Mouse (Mus musculus) large intestine, adult 2 months (tissue): Measurements from ENCODE around the gene Fbxo44. TPM values are rescaled to one million over a fixed set of nuclear protein-coding genes. Genes with fewer than 3 reads are reported as not detected.
A peak's percentile ranks its signal among the peaks of the same experiment; 100 is the strongest.

Source experiments
- DNase-seq: peaks from one replicate; pipeline ENCODE4 v3.0.0-alpha.2; 2012; ENCODE audit warnings: low read depth, low spot score
- WGBS: fragments of 180-500 bp; shearing (Covaris S2); methylation state at CpG from one replicate; pipeline ENCODE4 v1.1.7; 2018; 5-methylcytosine and 5-hydroxymethylcytosine counted together
- polyA plus RNA-seq: library from polyadenylated mRNA; depleted of rRNA; stranded (reverse); fragments of >200 nt; gene quantifications from 2 replicates; pipeline ENCODE4 v1.2.3, GENCODE M21; 2012

Fbxo44 gene
- polyA plus RNA-seq, 1 experiment, result 6.1 TPM

DNA sequence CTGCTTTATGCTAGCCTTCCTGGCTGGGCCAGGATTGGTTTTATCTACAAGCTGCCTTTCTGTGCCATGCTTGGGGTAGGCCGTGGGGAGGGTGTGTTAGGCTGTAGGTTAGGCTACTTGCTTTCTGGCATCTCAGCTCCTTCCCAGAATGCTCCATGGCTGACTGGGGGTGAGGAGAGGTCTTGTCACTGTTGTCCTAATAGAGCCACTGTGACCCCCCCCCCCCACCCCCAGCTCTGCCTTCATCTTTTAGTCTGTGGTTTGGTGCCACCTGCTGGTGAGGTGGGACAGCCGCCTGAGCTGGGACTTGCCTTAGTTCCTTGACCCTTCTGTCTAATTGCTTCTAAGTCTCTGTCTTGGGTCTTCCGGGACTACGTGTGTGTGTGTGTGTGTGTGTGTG is 6.7 kb upstream of the Fbxo44 start:
- WGBS, result 24% methylated on average over 4 of the region's 4 CpGs
- no peak for DNase-seq

DNA sequence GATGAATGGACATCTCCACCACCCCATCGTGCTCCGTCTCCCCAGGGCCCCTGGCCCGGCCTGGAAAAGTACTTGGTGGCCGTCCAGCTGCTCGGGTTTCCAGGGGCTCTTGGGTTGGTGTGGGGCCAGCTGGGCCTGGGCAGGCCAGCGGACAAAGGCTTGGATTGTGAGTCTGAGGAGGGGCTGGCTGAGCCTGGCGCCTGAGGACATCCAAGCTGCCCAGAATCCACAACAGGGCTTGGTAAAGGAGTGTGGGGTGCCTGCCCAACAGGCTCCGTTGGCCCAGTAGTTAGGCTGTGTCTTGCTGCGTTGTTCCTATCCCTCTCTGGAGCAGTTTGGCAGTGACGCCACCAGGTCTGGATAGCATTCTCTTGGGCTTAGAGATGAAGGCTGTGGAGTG is 6.1 kb upstream of the Fbxo44 start:
- DNase-seq, result no peak
- WGBS, result 20% methylated on average over 10 of the region's 10 CpGs

DNA sequence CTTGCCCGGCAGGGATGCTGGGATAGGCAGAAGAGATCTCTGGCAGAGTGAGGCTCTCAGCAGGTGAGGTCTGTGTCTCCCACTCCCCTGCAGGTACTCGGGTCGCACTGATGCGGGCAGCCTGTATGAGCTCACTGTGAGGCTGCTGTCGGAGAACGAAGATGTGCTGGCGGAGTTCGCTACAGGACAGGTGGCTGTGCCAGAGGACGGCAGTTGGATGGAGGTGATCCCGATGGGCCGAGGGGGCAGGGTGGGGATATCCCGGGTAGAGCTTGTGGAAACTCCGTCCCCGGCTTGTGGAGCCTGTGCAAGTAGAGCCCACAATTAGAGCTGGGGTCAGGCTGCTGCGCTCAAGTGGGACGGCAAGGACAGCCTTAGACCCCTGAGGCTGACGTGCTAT is 5.3 kb upstream of the Fbxo44 start:
- DNase-seq, result no peak
- WGBS, result 7% methylated on average over 17 of the region's 17 CpGs

GRCm38 (mm10) chr4:148164461-148164860 is 4.2 kb upstream of the Fbxo44 start:
- DNase-seq, result no peak
- WGBS, result 4% methylated on average over 16 of the region's 16 CpGs

DNA sequence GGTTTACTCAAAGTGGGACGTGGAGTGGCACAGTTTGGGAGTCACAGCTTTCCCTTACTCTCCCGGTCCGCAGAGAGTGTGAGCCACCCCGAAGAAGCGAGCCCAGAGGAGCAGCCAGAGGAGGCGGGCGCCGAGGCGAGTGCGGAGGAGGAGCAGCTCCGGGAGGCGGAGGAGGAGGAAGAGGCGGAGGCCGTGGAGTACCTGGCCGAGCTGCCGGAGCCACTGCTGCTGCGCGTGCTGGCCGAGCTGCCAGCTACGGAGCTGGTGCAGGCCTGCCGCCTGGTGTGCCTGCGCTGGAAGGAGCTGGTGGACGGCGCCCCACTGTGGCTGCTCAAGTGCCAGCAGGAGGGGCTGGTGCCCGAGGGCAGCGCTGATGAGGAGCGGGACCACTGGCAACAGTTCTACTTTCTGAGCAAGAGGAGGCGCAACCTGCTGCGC is 3.7 kb upstream of the Fbxo44 start:
- under 1% methylated on average over 29 of the region's 29 CpGs for WGBS
- DNase-seq, result no peak

DNA sequence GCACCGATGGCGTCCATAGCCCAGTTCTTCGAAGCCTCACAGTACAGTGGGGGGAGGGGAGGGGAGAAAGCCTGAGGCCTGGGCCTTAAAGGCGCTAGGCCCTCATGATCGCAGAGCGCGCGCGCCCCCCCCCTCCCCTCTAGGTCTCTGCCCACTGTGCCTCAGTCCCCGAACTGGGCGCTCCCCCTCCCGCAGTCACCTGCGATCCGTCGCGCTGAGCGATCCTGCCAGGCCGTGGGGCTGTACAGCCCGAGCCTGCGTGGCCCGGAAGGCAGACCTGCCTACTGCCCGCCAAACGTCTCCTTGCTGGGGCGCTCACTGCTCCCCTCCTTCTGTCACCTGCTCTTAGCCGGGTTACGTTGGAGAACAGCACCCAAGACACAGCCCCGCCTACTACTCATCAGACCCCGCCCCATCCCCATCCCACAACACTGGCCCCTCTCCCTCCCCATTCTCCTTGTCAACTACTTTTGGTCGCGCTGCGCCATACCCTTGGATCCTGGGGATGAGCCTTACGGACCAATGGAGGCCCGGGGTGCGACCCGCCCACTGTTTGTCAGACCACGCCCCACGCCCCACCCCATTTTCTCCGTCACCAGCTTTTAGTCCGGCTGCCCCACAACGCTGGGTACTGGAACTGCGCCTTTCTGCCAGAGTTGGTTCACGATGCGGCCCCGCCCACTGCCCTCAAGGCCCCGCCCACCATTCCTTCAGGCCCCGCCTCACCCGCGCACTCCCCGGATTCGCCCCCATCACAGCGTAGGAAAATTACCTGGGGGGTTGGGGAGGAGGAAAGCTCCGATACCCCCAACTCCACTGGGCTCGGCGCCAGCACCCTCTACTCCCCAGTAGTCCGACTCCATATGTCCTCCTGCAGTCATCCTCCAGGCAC is 492 bp downstream of the Fbxo44 start:
- WGBS, result under 1% methylated on average over 46 of the region's 55 CpGs

GRCm38 (mm10) chr4:148158436-148159348 is 1.6 kb downstream of the Fbxo44 start:
- 63% methylated on average over 27 of the region's 27 CpGs for WGBS
- DNase-seq, result no peak

More for the DNA sequence above, 492 bp downstream of the Fbxo44 start:
- DNase-seq, result peak; percentile 66

DNA sequence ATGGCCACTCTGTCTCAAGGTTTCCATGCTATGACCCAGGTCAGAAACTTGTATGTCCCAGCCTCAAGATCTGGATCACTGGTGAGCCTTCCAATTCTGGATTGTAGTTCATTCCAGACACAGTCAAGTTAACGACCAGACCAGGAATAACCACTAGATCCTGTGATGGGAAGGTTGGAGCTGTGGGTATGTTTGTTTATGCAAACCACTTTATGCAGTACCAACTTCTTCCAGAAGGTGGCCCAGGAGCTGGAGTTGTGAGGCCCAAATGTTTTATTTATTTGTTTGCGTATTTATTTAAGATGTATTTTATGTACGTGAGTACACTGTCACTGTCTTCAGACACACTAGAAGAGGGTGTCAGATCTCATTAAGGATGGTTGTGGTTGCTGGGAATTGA is 5.3 kb downstream of the Fbxo44 start:
- no peak for DNase-seq
- WGBS, result 50% methylated on average over 3 of the region's 3 CpGs

DNA sequence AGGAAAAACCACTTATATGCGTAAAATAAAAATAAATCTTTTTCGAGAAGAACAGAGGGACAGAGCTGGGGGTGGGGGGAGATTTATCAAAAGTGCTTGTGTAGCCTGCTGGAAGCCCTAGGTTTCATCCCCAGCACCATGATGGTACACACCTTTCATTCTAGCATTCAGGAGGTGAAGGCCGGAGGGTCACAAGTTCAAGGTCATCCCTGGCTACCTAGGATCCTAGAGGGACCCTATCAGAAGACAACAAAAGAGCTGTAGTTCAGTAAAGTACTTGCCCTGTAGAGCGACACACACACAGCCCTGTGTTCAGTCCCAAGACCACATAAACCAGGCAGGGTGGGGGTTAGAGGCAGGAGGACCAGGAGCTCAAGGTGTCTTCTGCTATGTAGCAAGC is 6.3 kb downstream of the Fbxo44 start:
- no peak for DNase-seq
- 87% methylated on average over 4 of the region's 4 CpGs for WGBS

GRCm38 (mm10) chr4:148152547-148152946 is 7.7 kb downstream of the Fbxo44 start:
- DNase-seq, result no peak
- 88% methylated on average over 5 of the region's 5 CpGs for WGBS

DNA sequence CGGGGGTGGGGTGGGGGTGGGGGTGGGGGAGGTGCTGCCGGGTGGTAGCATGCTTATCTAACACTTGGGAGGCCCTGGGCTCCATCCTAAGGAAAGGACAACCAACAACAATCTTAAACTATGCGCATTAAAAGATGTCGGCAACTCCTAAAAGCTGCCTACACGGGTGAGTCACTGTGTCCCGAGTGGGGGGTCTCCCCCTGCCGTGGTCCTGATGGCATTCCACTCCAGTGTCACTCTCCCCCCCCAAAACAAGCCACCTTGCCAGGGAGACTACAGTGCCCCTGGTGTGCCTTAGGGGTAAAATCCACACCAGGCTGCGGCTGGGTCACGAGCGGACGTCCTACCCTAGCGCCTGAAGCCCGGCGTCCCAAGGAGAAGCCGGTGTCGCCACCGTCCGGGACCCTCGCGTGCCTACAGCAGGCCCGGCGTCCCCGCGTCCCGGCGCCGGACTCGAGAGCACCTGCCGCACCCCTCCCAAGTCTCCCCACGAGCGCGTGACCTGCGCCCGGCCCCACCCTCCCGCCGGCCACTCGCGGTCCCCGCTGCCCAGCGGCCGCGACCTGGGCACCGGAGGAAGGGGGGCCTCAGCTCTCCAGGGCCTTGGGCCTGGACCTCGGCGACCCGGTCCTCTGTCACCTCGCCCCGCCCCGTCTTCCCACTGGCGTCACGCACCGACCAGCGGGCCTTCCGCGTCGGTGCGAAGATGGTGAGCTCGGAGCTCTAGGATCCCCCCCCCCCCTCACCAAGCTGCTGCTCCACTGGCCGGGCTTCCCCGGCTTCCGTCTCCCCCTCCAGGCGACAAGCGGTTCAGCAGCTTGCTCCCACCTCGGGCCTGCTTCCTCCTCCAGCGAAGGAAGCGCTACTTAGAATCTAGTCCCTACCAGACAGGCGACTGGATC is 8.8 kb downstream of the Fbxo44 start, which contains the start of gene Fbxo6:
Gene Fbxo6, minus strand, starts transcription at position 874 of the 902 bp plus-strand sequence.
- WGBS, result 1% methylated on average over 67 of the region's 67 CpGs

DNA sequence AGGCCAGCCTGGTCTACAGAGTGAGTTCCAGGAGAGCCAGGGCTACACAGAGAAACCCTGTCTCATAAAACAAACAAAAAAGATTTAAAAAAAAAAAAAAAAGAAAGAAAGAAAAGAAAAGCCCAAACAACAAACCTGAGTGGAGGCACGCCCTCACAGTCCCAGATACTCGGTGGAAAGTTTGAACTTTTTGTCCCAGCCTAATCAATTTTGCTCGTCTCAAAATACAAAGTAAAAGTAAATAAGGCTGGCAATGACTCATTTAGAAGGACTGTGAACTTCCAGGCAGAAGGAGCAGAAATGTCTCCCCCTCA is 9.4 kb downstream of the Fbxo44 start:
- no peak for DNase-seq
- 10% methylated on average over 3 of the region's 3 CpGs for WGBS

More for the DNA sequence above, 8.8 kb downstream of the Fbxo44 start, which contains the start of gene Fbxo6:
- peak; percentile 46 for DNase-seq

DNA sequence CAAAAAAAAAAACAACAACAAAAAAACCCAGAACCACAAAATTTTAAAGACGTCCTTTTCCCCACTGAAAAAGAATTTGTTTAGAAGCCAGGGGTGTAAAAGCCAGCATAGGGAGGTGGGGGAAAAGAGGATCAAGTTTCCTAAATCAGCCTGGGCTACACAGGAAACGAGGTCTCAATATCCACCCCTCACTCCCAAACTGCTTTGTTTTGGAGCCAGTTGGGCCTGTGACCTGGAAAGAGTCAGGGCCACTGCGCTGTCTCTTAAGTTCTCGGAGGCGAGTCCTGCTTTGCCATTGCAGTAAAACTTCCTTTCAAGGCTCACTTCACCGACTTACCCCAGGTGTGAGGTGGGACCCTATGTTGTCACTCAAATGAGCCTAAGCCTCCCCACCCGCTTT is 10.0 kb downstream of the Fbxo44 start:
- 81% methylated on average over 7 of the region's 7 CpGs for WGBS
- no peak for DNase-seq

DNA sequence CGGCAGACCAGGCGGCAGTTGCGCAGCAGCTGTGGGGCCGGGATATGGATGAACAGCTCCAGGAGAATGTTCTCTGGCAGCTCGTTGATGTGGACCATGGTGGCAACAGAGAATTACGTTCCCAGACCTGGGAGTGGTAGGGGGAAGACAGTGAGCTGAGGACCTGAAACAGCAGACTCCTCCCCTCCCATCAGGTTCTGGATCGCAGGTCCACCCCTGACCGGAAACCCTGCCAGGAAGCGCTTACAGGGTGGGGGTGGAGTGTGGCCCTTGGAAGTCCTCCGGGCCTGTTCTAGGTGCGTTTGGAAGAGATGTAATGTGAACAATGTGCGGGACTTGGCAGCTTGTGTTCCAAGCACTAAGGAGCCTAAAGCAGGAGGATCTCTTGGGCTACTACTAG is 10.7 kb downstream of the Fbxo44 start:
- DNase-seq, result no peak
- 82% methylated on average over 12 of the region's 12 CpGs for WGBS

DNA sequence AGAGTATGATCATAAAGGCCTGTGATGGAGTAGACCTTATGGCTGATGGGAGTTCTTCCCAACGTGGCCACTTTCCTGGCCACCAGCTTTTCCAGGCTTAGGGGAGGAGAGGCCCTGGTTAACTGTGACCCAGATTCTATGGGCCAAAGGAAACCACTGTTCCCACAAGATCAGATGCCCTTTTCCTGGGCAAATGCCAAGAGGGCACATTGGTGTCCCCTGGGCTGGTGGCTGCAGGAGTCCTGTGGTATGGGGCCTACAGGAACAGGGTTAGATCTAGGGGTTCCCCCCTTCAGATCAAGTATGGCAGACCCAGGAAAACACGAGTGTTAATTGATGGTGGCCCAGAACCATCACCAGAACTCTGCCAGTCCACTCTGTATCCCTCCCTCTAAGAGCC is 12.6 kb downstream of the Fbxo44 start:
- DNase-seq, result no peak

GRCm38 (mm10) chr4:148143721-148144120 is 16.6 kb downstream of the Fbxo44 start:
- DNase-seq, result no peak
- WGBS, result 89% methylated on average over 5 of the region's 5 CpGs

More for the DNA sequence above, 12.6 kb downstream of the Fbxo44 start:
- 79% methylated on average over 2 of the region's 2 CpGs for WGBS

GRCm38 (mm10) chr4:148140098-148141011 is 19.9 kb downstream of the Fbxo44 start:
- under 1% methylated on average over 65 of the region's 65 CpGs for WGBS
- DNase-seq, result peak; percentile 92

DNA sequence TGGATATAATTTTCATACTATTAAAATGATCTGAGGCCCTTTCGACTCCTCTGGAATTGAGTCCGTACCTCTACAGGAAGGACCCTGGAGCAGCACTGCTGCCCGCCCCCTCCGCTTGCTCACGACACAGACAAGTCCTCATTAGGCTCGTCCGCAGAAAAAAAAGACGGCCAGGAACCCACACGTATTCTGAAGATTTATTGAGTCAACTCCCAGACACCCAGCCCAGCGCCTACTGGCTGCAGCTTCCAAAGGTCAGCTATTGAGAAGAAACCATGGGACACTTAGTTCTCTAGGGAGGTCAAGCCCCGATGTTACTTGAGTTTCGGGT is 20.6 kb downstream of the Fbxo44 start:
- WGBS, result 1% methylated on average over 12 of the region's 12 CpGs
- DNase-seq, result no peak

DNA sequence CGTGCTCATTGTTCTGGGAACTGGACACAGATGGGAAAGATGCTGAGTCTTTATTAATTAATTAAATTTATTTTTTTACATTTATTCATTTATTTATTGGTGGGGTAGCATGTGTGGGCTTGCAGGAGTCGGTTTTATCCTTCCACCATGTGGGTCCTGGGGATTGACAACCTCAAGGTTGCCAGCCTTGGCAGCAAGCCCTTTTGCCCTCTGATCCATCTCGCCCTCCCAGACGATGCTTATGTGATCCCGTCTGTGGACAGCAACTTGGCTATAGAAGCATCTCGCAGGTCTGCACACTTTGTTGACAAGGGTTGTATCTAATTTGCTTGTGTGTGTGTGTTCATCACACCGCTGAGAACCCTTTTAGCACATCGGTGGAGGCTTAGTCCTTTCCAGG is 22.8 kb downstream of the Fbxo44 start:
- WGBS, result 63% methylated on average over 8 of the region's 8 CpGs
- no peak for DNase-seq
